14 mouse cellular contexts compared by ENCODE assay signal in genomic region chr12:116641339-116642190, GRCm38 (mm10).
A peak's percentile ranks its signal among the peaks of the same experiment; 100 is the strongest.
DNase-seq lines count a peak whose midpoint lies in the region; ATAC-seq lines count a peak whose summit lies in the region.
"Had no signal": no experiment of that assay in that cellular context is flagged by ENCODE, and none has a peak within 500 bp of the region (broad histone marks: within the 10 kb centered on the region; RNA-seq: fewer than 3 reads in every experiment).

No protein-coding gene starts in this region.

- no peak for DNase-seq in kidney, adult 11 months
- peak; percentile 72 for DNase-seq in forelimb bud, embryonic 11.5 days (ENCODE audit: low read depth, low spot score)
- DNase-seq in frontal cortex, postnatal 14 days (ENCODE audit: low spot score in 2 of 2) = no peak
- DNase-seq in lung, postnatal 36 days = no peak
- DNase-seq: cerebellum, postnatal 25 days; kidney, adult 18-20 months; lung, adult 18-20 months had no signal

- H3K27me3 ChIP-seq in kidney, embryonic 15.5 days = peaks cover 13% of the 10 kb centered on the region; the same call in 1 of the 2 replicates
- H3K27me3 ChIP-seq in midbrain, embryonic 12.5 days = no peaks in the 10 kb centered on the region; the same call in 1 of the 2 replicates
- H3K27me3 ChIP-seq in stomach, embryonic 14.5 days (ENCODE audit: control insufficient read depth, insufficient read depth, low read length) = no peaks in the 10 kb centered on the region

- no peaks in the 10 kb centered on the region for H3K9me3 ChIP-seq in kidney, embryonic 15.5 days (replicated peaks)
- no peaks in the 10 kb centered on the region for H3K9me3 ChIP-seq in midbrain, embryonic 12.5 days
- H3K9me3 ChIP-seq in stomach, embryonic 14.5 days (ENCODE audit: control insufficient read depth, low read depth, low read length) = no peaks in the 10 kb centered on the region

- ATAC-seq in kidney, embryonic 15.5 days (replicated peaks; ENCODE audit: low FRiP score) = peak; percentile 84
- ATAC-seq in midbrain, embryonic 12.5 days (ENCODE audit: low FRiP score, low read depth) = peak; percentile 68
- peak; percentile 58; the same call in 1 of the 2 replicates for ATAC-seq in stomach, embryonic 14.5 days (ENCODE audit: insufficient number of reproducible peaks, insufficient read depth, low FRiP score, low read depth)
- no peak for ATAC-seq in granulocyte monocyte progenitor cell, adult 5-6 weeks (replicated peaks; ENCODE audit: poor library complexity, severe bottlenecking)
- ATAC-seq: CD4-positive, CD25-positive, alpha-beta regulatory T cell, adult 4 months had no signal

- no peak overlapping the region for H3K4me2 ChIP-seq in kidney, embryonic 15.5 days
- H3K4me2 ChIP-seq in midbrain, embryonic 12.5 days (replicated peaks) = no peak overlapping the region
- H3K4me2 ChIP-seq in stomach, embryonic 14.5 days (replicated peaks; ENCODE audit: low read depth, low read length) = no peak overlapping the region
- H3K4me2 ChIP-seq: heart, embryonic 11.5 days had no signal

- H3K27ac ChIP-seq in kidney, embryonic 15.5 days = no peak overlapping the region
- peak overlapping the region; percentile 43 for H3K27ac ChIP-seq in midbrain, embryonic 12.5 days (replicated peaks)
- H3K27ac ChIP-seq in stomach, embryonic 14.5 days (ENCODE audit: low read length) = no peak overlapping the region
- H3K27ac ChIP-seq: left cerebral cortex, adult 2 months had no signal

- H3K9ac ChIP-seq in kidney, embryonic 15.5 days = no peak overlapping the region
- H3K9ac ChIP-seq in midbrain, embryonic 12.5 days (replicated peaks) = no peak overlapping the region
- H3K9ac ChIP-seq in stomach, embryonic 14.5 days (replicated peaks; ENCODE audit: low read depth, low read length) = no peak overlapping the region

- 14% methylated on average over 14 of the region's 14 CpGs for WGBS in kidney, embryonic 15.5 days
- 45% methylated on average over 14 of the region's 14 CpGs for WGBS in midbrain, embryonic 12.5 days
- WGBS in stomach, embryonic 14.5 days = 27% methylated on average over 14 of the region's 14 CpGs

- H3K4me1 ChIP-seq in kidney, embryonic 15.5 days = 0 out of 2 replicates have a peak, but pooled peaks cover 7% of the 10 kb centered on the region
- peaks cover 16% of the 10 kb centered on the region for H3K4me1 ChIP-seq in midbrain, embryonic 12.5 days
- no peaks in the 10 kb centered on the region for H3K4me1 ChIP-seq in stomach, embryonic 14.5 days (ENCODE audit: control insufficient read depth, insufficient read depth, low read length)

- H3K4me3 ChIP-seq in kidney, embryonic 15.5 days (replicated peaks) = no peak overlapping the region
- H3K4me3 ChIP-seq in midbrain, embryonic 12.5 days = no peak overlapping the region
- no peak overlapping the region for H3K4me3 ChIP-seq in stomach, embryonic 14.5 days (ENCODE audit: low read depth, low read length)
- H3K4me3 ChIP-seq: left cerebral cortex, adult 2 months had no signal

- H3K36me3 ChIP-seq in kidney, embryonic 15.5 days = no peaks in the 10 kb centered on the region
- no peaks in the 10 kb centered on the region for H3K36me3 ChIP-seq in midbrain, embryonic 12.5 days
- H3K36me3 ChIP-seq in stomach, embryonic 14.5 days (ENCODE audit: control insufficient read depth, insufficient read depth, low read length) = no peaks in the 10 kb centered on the region
